Mouse (Mus musculus) gastrocnemius, postnatal 36 days (tissue): ENCODE results near the gene Ptprn. TPM values are rescaled to one million over a fixed set of nuclear protein-coding genes. Genes with fewer than 3 reads are reported as not detected.

ENCODE experiments used
- DNase-seq, 2 experiments: peaks; one replicate each; pipeline ENCODE4 v3.0.0; 2022
- intact Hi-C: fragments of 180-260 bp; cut with DNase I; formaldehyde crosslinking; loops from one replicate; pipeline ENCODE4 v1.15.1; 2025
- total RNA-seq, 2 experiments: library from RNA; stranded (reverse); gene quantifications; 2 replicates each; pipeline ENCODE4 v1.2.3; 2021

Ptprn gene
- total RNA-seq, 2 experiments from 2014 or later = 0.10 TPM; not detected in 1

- DNase-seq = no peak
- intact Hi-C loops = no loop called here
Measured at GRCm38 (mm10) chr1:75229158-75229557, 35.1 kb downstream of the Ptprn start.

- intact Hi-C loops = no loop called here
- no peak for DNase-seq
Measured at GRCm38 (mm10) chr1:75227653-75228052, 36.6 kb downstream of the Ptprn start.

- DNase-seq = no peak
- intact Hi-C loops = no loop called here
Measured at GRCm38 (mm10) chr1:75226138-75226537, 38.2 kb downstream of the Ptprn start.

GRCm38 (mm10) chr1:75225473-75225872 is 38.8 kb downstream of the Ptprn start:
- intact Hi-C loops = no loop called here
- DNase-seq = no peak

GRCm38 (mm10) chr1:75223532-75223931 is 40.8 kb downstream of the Ptprn start:
- no peak for DNase-seq
- intact Hi-C loops = no loop called here

- intact Hi-C loops = no loop called here
- DNase-seq = no peak
Measured at GRCm38 (mm10) chr1:75222926-75223325, 41.4 kb downstream of the Ptprn start.

- intact Hi-C loops = no loop called here
- DNase-seq = no peak
Measured at GRCm38 (mm10) chr1:75221538-75221937, 42.8 kb downstream of the Ptprn start.

GRCm38 (mm10) chr1:75219531-75219930 is 44.8 kb downstream of the Ptprn start, which contains the start of gene Tuba4a:
Gene Tuba4a (minus strand): TSS chr1:75219865.
- DNase-seq = no peak
- intact Hi-C loops = no loop called here

- DNase-seq = peak; percentile 78 to 86
- intact Hi-C loops = no loop called here
Measured at GRCm38 (mm10) chr1:75219078-75219477, 45.2 kb downstream of the Ptprn start.

GRCm38 (mm10) chr1:75218227-75219001 is 45.9 kb downstream of the Ptprn start:
- intact Hi-C loops = no loop called here
- peak; percentile 73 to 75 for DNase-seq

GRCm38 (mm10) chr1:75217893-75218226 is 46.4 kb downstream of the Ptprn start:
- intact Hi-C loops = no loop called here
- DNase-seq = no peak

GRCm38 (mm10) chr1:75216797-75217585 is 47.3 kb downstream of the Ptprn start:
- DNase-seq = peak in 1 of 2 experiments; percentile 50
- intact Hi-C loops = no loop called here

- intact Hi-C loops = no loop called here
- DNase-seq = peak in 1 of 2 experiments; percentile 53
Measured at GRCm38 (mm10) chr1:75215785-75216184, 48.5 kb downstream of the Ptprn start.

GRCm38 (mm10) chr1:75214886-75215285 is 49.4 kb downstream of the Ptprn start:
- no peak for DNase-seq
- intact Hi-C loops = no loop called here

- intact Hi-C loops = no loop called here
Measured at GRCm38 (mm10) chr1:75214442-75214841, 49.9 kb downstream of the Ptprn start.

GRCm38 (mm10) chr1:75213096-75213495 is 51.2 kb downstream of the Ptprn start:
- intact Hi-C loops = no loop called here
- DNase-seq = no peak

More at GRCm38 (mm10) chr1:75214442-75214841, 49.9 kb downstream of the Ptprn start:
- no peak for DNase-seq

GRCm38 (mm10) chr1:75212542-75212941 is 51.8 kb downstream of the Ptprn start:
- DNase-seq = no peak
- intact Hi-C loops = no loop called here

GRCm38 (mm10) chr1:75211141-75211708 is 53.1 kb downstream of the Ptprn start:
- intact Hi-C loops = no loop called here
- DNase-seq = no peak

GRCm38 (mm10) chr1:75210136-75211087 is 53.9 kb downstream of the Ptprn start, which contains the start of the genes Glb1l and Stk16:
Gene Glb1l (minus strand): TSS chr1:75210813.
Gene Stk16 (plus strand): TSS chr1:75210838.
- DNase-seq = peak; percentile 92 to 94
- intact Hi-C loops = no loop called here
